8 mouse cellular contexts compared by ENCODE assay signal in genomic region chr2:20737112-20737808, GRCm38 (mm10).
DNase-seq lines count a peak whose midpoint lies in the region; ATAC-seq lines count a peak whose summit lies in the region.

No protein-coding gene starts in this region.

- no peak overlapping the region for H3K9ac ChIP-seq in heart, embryonic 15.5 days
- no peak overlapping the region for H3K9ac ChIP-seq in kidney, embryonic 16.5 days (replicated peaks; ENCODE audit: low read length)
- H3K9ac ChIP-seq in stomach, embryonic 14.5 days (replicated peaks; ENCODE audit: low read depth, low read length): no peak overlapping the region

- DNase-seq in heart, embryonic 10.5 days (ENCODE audit: low spot score): no peak
- peak; percentile 7 for DNase-seq in adrenal gland, postnatal 25 days
- no peak for DNase-seq in layer of hippocampus, adult 18-20 months (ENCODE audit: low spot score in 2 of 2)
- DNase-seq in thymus, postnatal 10 days (ENCODE audit: low spot score in 2 of 2): no peak
- DNase-seq in embryo, embryonic 11 days: no peak

- no peaks in the 10 kb centered on the region for H3K36me3 ChIP-seq in heart, embryonic 15.5 days
- H3K36me3 ChIP-seq in heart, embryonic 10.5 days: no peaks in the 10 kb centered on the region
- H3K36me3 ChIP-seq in kidney, embryonic 16.5 days (ENCODE audit: insufficient read depth, low read length): 0 out of 2 replicates have a peak, but pooled peaks cover 2% of the 10 kb centered on the region
- H3K36me3 ChIP-seq in stomach, embryonic 14.5 days (ENCODE audit: control insufficient read depth, insufficient read depth, low read length): no peaks in the 10 kb centered on the region

- peak overlapping the region; percentile 19; the same call in 1 of the 2 replicates for H3K4me2 ChIP-seq in heart, embryonic 15.5 days
- peak overlapping the region; percentile 41 for H3K4me2 ChIP-seq in kidney, embryonic 16.5 days (replicated peaks; ENCODE audit: low read depth, low read length)
- H3K4me2 ChIP-seq in stomach, embryonic 14.5 days (replicated peaks; ENCODE audit: low read depth, low read length): peak overlapping the region; percentile 23

- 64% methylated on average over 19 of the region's 19 CpGs for WGBS in heart, embryonic 15.5 days
- WGBS in heart, embryonic 10.5 days: 69% methylated on average over 19 of the region's 19 CpGs
- WGBS in kidney, embryonic 16.5 days: 46% methylated on average over 19 of the region's 19 CpGs
- WGBS in stomach, embryonic 14.5 days: 57% methylated on average over 19 of the region's 19 CpGs

- peaks cover 16% of the 10 kb centered on the region; the same call in 1 of the 2 replicates for H3K4me1 ChIP-seq in heart, embryonic 15.5 days (replicated peaks)
- H3K4me1 ChIP-seq in heart, embryonic 10.5 days: peaks cover 20% of the 10 kb centered on the region
- peaks cover 20% of the 10 kb centered on the region for H3K4me1 ChIP-seq in kidney, embryonic 16.5 days (ENCODE audit: insufficient read depth, low read length)
- 0 out of 2 replicates have a peak, but pooled peaks cover 5% of the 10 kb centered on the region for H3K4me1 ChIP-seq in stomach, embryonic 14.5 days (ENCODE audit: control insufficient read depth, insufficient read depth, low read length)

- H3K4me3 ChIP-seq in heart, embryonic 15.5 days: 0 out of 2 replicates have a peak overlapping the region, but pooled peaks have one; percentile 2
- no peak overlapping the region for H3K4me3 ChIP-seq in heart, embryonic 10.5 days
- peak overlapping the region; percentile 13; the same call in 1 of the 2 replicates for H3K4me3 ChIP-seq in kidney, embryonic 16.5 days (ENCODE audit: low read length)
- H3K4me3 ChIP-seq in stomach, embryonic 14.5 days (ENCODE audit: low read depth, low read length): peak overlapping the region; percentile 8; the same call in 1 of the 2 replicates

- ATAC-seq in heart, embryonic 15.5 days (replicated peaks; ENCODE audit: insufficient number of reproducible peaks, insufficient read depth, low FRiP score, low read depth): no peak
- peak; percentile 68; the same call in 1 of the 2 replicates for ATAC-seq in kidney, embryonic 16.5 days (ENCODE audit: low FRiP score, low TSS enrichment)
- ATAC-seq in stomach, embryonic 14.5 days (ENCODE audit: insufficient number of reproducible peaks, insufficient read depth, low FRiP score, low read depth): peak; percentile 78

- H3K27me3 ChIP-seq in heart, embryonic 15.5 days: no peaks in the 10 kb centered on the region
- no peaks in the 10 kb centered on the region for H3K27me3 ChIP-seq in heart, embryonic 10.5 days (ENCODE audit: insufficient read depth, poor library complexity, severe bottlenecking)
- H3K27me3 ChIP-seq in kidney, embryonic 16.5 days (ENCODE audit: insufficient read depth, low read length): no peaks in the 10 kb centered on the region
- no peaks in the 10 kb centered on the region for H3K27me3 ChIP-seq in stomach, embryonic 14.5 days (ENCODE audit: control insufficient read depth, insufficient read depth, low read length)

- H3K9me3 ChIP-seq in heart, embryonic 15.5 days (replicated peaks): no peaks in the 10 kb centered on the region
- H3K9me3 ChIP-seq in heart, embryonic 10.5 days: no peaks in the 10 kb centered on the region
- no peaks in the 10 kb centered on the region for H3K9me3 ChIP-seq in kidney, embryonic 16.5 days (ENCODE audit: low read length)
- H3K9me3 ChIP-seq in stomach, embryonic 14.5 days (ENCODE audit: control insufficient read depth, low read depth, low read length): no peaks in the 10 kb centered on the region

- no peak overlapping the region for H3K27ac ChIP-seq in heart, embryonic 15.5 days
- no peak overlapping the region for H3K27ac ChIP-seq in heart, embryonic 10.5 days
- H3K27ac ChIP-seq in kidney, embryonic 16.5 days (ENCODE audit: low read length): peak overlapping the region; percentile 74; the same call in 1 of the 2 replicates
- peak overlapping the region; percentile 76 for H3K27ac ChIP-seq in stomach, embryonic 14.5 days (ENCODE audit: low read length)

Comparison
In these comparisons a context has a peak if more than half of its experiments do, and no peak if none do; other contexts are left out.
1. H3K27ac ChIP-seq: peak in kidney, embryonic 16.5 days (single experiment) and stomach, embryonic 14.5 days (single experiment); none in heart, embryonic 15.5 days (single experiment) and heart, embryonic 10.5 days (single experiment).
2. Peak in every context shown above with its lines, with median percentiles within 50 percentile points of each other: H3K4me2 ChIP-seq.